Comparison of ENCODE assay signal across 1 mouse cellular context in the genomic region with DNA sequence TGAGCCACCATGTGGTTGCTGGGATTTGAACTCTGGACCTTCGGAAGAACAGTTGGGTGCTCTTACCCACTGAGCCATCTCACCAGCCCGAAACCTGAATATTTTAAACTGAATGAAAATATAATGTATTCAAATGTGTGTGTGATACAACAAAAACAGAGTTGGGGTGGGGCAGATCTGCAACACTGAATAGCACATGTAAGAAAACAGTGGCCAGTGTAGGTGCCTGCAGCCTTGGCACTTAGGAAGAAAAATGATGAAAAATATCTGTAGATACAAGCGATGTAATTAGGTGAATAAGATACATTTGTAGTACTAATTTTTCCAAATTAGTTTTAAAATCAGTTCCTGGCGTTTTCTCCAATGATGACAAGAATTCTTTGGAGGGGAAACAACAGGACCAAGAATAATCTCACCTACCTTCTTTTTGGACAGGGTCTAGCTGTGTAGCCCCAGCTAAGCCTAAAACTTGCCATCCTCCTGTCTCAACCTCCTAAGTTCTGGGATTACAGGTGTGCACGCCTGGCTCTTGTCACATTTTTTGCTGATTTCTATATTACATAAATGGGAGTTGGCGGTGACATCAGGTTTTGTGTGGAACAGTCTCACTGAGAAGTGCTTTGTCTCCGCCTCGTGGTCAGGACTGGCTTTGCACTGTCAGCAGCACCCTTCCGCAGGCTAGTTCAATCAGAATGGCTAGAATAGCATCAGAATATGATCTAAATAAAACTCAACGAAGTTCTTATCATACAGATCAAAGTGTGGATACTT.
TF ChIP-seq lines count a peak whose summit lies in the region.

No protein-coding gene starts in this region.

TF ChIP-seq in CH12.LX, 34 proteins besides CTCF, POLR2A, EP300 and RAD21 (continued from another document):
- TF ChIP-seq E2F4 (IDR thresholded peaks at IDR 0.05; ENCODE audit: insufficient replicate concordance, low read depth, low read length) (no peak), GABPA (IDR thresholded peaks at IDR 0.05; ENCODE audit: insufficient replicate concordance, low read depth, low read length) (no peak), ZC3H11A (IDR thresholded peaks at IDR 0.05; ENCODE audit: low read depth, low read length) (peak; percentile 82), TCF12 (IDR thresholded peaks at IDR 0.05; ENCODE audit: low read depth, low read length) (no peak), JUND (conservative IDR thresholded peaks at IDR 0.05; ENCODE audit: low read depth, low read length) (peak; percentile 22; the same call in 1 of the 2 replicates), ZKSCAN1 (IDR thresholded peaks at IDR 0.05; ENCODE audit: borderline replicate concordance, low read depth, low read length) (no peak), UBTF (IDR thresholded peaks at IDR 0.05; ENCODE audit: low read depth, low read length) (no peak), MXI1 (IDR thresholded peaks at IDR 0.05; ENCODE audit: low read depth, low read length) (no peak), MAFK (IDR thresholded peaks at IDR 0.05; ENCODE audit: insufficient replicate concordance, low read length) (peak; percentile 80; the same call in 1 of the 2 replicates), IRF4 (IDR thresholded peaks at IDR 0.05; ENCODE audit: low read depth, low read length) (peak; percentile 45; the same call in 1 of the 2 replicates), USF1 (IDR thresholded peaks at IDR 0.05; ENCODE audit: low read depth, low read length) (no peak)
